Comparison of ENCODE assay signal across 17 mouse cellular contexts in the genomic region with DNA sequence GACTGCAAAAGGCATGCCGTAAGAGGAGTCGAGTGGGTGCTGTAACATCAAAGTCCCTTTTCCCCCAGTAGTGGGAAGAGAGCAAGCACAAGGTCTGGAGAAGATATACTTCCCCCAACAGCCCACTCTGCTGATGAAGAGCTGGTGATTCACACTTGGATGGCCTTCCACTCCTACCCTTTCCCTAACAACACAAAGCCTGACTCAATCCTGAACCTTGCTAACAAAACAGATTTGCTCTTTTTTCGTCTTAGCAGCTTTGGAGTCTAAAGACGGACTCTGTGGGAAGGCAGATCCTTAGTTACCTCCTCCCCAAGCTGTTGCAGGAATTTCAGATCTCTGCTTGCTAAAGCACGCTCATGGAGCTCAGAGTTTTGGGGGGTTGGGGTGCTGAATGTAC.
A peak's percentile ranks its signal among the peaks of the same experiment; 100 is the strongest.
DNase-seq lines count a peak whose midpoint lies in the region; ATAC-seq and TF ChIP-seq lines count a peak whose summit lies in the region.
"Had no signal": no experiment of that assay in that cellular context is flagged by ENCODE, and none has a peak within 500 bp of the region (broad histone marks: within the 10 kb centered on the region; RNA-seq: fewer than 3 reads in every experiment).

No protein-coding gene starts in this region.

- DNase-seq in layer of hippocampus, adult 18-20 months (ENCODE audit: low spot score in 2 of 2), result peak; percentile 28 to 34
- no peak for DNase-seq in layer of hippocampus, postnatal 36 days
- peak; percentile 51 for DNase-seq in adrenal gland, postnatal 14 days
- DNase-seq in left cerebral cortex, adult 18-20 months (ENCODE audit: low spot score in 2 of 2), result peak; percentile 39 to 56
- peak; percentile 39 to 66 for DNase-seq in right cerebral cortex, postnatal 10 days (ENCODE audit: low spot score in 2 of 2)
- DNase-seq in forebrain, embryonic 10.5 days (ENCODE audit: extremely low spot score, low spot score), result no peak
- no peak for DNase-seq in gastrocnemius, adult 18-20 months (ENCODE audit: low spot score)
- no peak for DNase-seq in stomach, postnatal 0 days (ENCODE audit: low spot score)
- DNase-seq: B cell, adult 2 months; cerebellum, adult 8-10 months; kidney, adult 9 months; kidney, postnatal 36 days; lung, adult 18-20 months; thymus, postnatal 25 days had no signal

- H3K4me2 ChIP-seq in stomach, postnatal 0 days (replicated peaks; ENCODE audit: low read depth), result no peak overlapping the region
- H3K4me2 ChIP-seq: embryonic facial prominence, embryonic 13.5 days; neural tube, embryonic 13.5 days had no signal

- peaks cover 4% of the 10 kb centered on the region for H3K4me1 ChIP-seq in forebrain, embryonic 10.5 days
- H3K4me1 ChIP-seq in stomach, postnatal 0 days (replicated peaks; ENCODE audit: control insufficient read depth, insufficient read depth), result no peaks in the 10 kb centered on the region
- H3K4me1 ChIP-seq: embryonic facial prominence, embryonic 13.5 days; neural tube, embryonic 13.5 days had no signal

- no peak overlapping the region for H3K4me3 ChIP-seq in forebrain, embryonic 10.5 days
- H3K4me3 ChIP-seq in stomach, postnatal 0 days (ENCODE audit: low read depth, low read length), result no peak overlapping the region
- H3K4me3 ChIP-seq: embryonic facial prominence, embryonic 13.5 days; neural tube, embryonic 13.5 days had no signal

- 68% methylated on average over 5 of the region's 5 CpGs for WGBS in forebrain, embryonic 10.5 days
- WGBS in stomach, postnatal 0 days, result 43% methylated on average over 5 of the region's 5 CpGs

- TF ChIP-seq EP300 in stomach, postnatal 0 days (optimal IDR thresholded peaks at IDR 0.05), result no peak

- no peak for TF ChIP-seq CTCF in stomach, postnatal 0 days (IDR thresholded peaks at IDR 0.05; ENCODE audit: low read depth)

- H3K27ac ChIP-seq in forebrain, embryonic 10.5 days, result no peak overlapping the region
- no peak overlapping the region for H3K27ac ChIP-seq in stomach, postnatal 0 days (replicated peaks)
- H3K27ac ChIP-seq: embryonic facial prominence, embryonic 13.5 days; neural tube, embryonic 13.5 days had no signal

- no peak overlapping the region for H3K9ac ChIP-seq in stomach, postnatal 0 days (ENCODE audit: low read length)
- H3K9ac ChIP-seq: embryonic facial prominence, embryonic 13.5 days; neural tube, embryonic 13.5 days had no signal

- no peak for ATAC-seq in stomach, postnatal 0 days (ENCODE audit: low FRiP score, low TSS enrichment)
- ATAC-seq: activated CD4-positive, CD25-positive, alpha-beta regulatory T cell, adult 4 months had no signal

- no peaks in the 10 kb centered on the region for H3K27me3 ChIP-seq in forebrain, embryonic 10.5 days (ENCODE audit: poor library complexity, severe bottlenecking)
- no peaks in the 10 kb centered on the region for H3K27me3 ChIP-seq in stomach, postnatal 0 days (ENCODE audit: control insufficient read depth, insufficient read depth, low read length)
- H3K27me3 ChIP-seq: embryonic facial prominence, embryonic 13.5 days; neural tube, embryonic 13.5 days had no signal

- no peaks in the 10 kb centered on the region for H3K36me3 ChIP-seq in forebrain, embryonic 10.5 days (replicated peaks)
- H3K36me3 ChIP-seq in stomach, postnatal 0 days (ENCODE audit: control insufficient read depth, insufficient read depth, low read length), result no peaks in the 10 kb centered on the region
- H3K36me3 ChIP-seq: embryonic facial prominence, embryonic 13.5 days; neural tube, embryonic 13.5 days had no signal

- no peaks in the 10 kb centered on the region for H3K9me3 ChIP-seq in forebrain, embryonic 10.5 days
- no peaks in the 10 kb centered on the region for H3K9me3 ChIP-seq in stomach, postnatal 0 days (ENCODE audit: control insufficient read depth, low read length)
- H3K9me3 ChIP-seq: embryonic facial prominence, embryonic 13.5 days; neural tube, embryonic 13.5 days had no signal

Comparison
In these comparisons a context has a peak if more than half of its experiments do, and no peak if none do; other contexts are left out.
1. DNase-seq: peak in layer of hippocampus, adult 18-20 months (2 of 2), adrenal gland, postnatal 14 days (single experiment), left cerebral cortex, adult 18-20 months (2 of 2) and right cerebral cortex, postnatal 10 days (2 of 2); none in layer of hippocampus, postnatal 36 days (0 of 2), forebrain, embryonic 10.5 days (single experiment), gastrocnemius, adult 18-20 months (single experiment) and stomach, postnatal 0 days (single experiment).